Mouse (Mus musculus) bone marrow, adult 2 months (tissue): ENCODE results near the gene Rp9. TPM values are rescaled to one million over a fixed set of nuclear protein-coding genes. Genes with fewer than 3 reads are reported as not detected.
A peak's percentile ranks its signal among the peaks of the same experiment; 100 is the strongest.

Experiments
- H3K27ac ChIP-seq: fragments of 200-500 bp; 2 replicates; pipeline ENCODE4 v1.5.1; 2012; ENCODE audit warnings: low read depth, mild to moderate bottlenecking, control low read depth, inconsistent platforms, low read length; ENCODE audit not compliant: control insufficient read depth, poor library complexity, insufficient read depth
- H3K4me1 ChIP-seq: fragments of 200-500 bp; 2 replicates; pipeline ENCODE4 v1.6.1; 2011; ENCODE audit warnings: low read length; ENCODE audit not compliant: control insufficient read depth, insufficient read depth
- H3K4me3 ChIP-seq: fragments of 200-500 bp; replicated peaks from 2 replicates; pipeline ENCODE3; 2011; ENCODE audit warnings: mild to moderate bottlenecking, low read depth, low read length, control low read depth; ENCODE audit not compliant: control insufficient read depth
- CTCF ChIP-seq: fragments of 200-500 bp; IDR thresholded peaks from 2 replicates; pipeline ENCODE4 v1.5.1; 2011; ENCODE audit warnings: low read length, control low read depth; ENCODE audit not compliant: control insufficient read depth, insufficient read depth
- POLR2A ChIP-seq: fragments of 200-500 bp; IDR thresholded peaks from 2 replicates; pipeline ENCODE4 v1.6.1; 2011; ENCODE audit warnings: low read depth, mild to moderate bottlenecking, control low read depth, low read length, borderline replicate concordance; ENCODE audit not compliant: control insufficient read depth
- WGBS: fragments of 180-500 bp; shearing (Covaris S2); methylation state at CpG from one replicate; pipeline ENCODE4 v1.1.7; 2018; 5-methylcytosine and 5-hydroxymethylcytosine counted together
- polyA plus RNA-seq: library from polyadenylated mRNA; stranded (reverse); fragments of >200 nt; gene quantifications from 2 replicates; pipeline ENCODE4 v1.2.4, GENCODE M21; 2011; ENCODE audit warnings: low replicate concordance; ENCODE audit not compliant: missing spikeins, insufficient read depth, insufficient read length

The Rp9 gene
- polyA plus RNA-seq, 1 experiment = 64.8 TPM

GRCm38 (mm10) chr9:22433221-22433620, 36.3 kb downstream of the Rp9 start:
- TF ChIP-seq CTCF (no peak), POLR2A (no peak)
- 88% methylated on average over 2 of the region's 2 CpGs for WGBS
- no peak overlapping the region for H3K4me3 ChIP-seq

GRCm38 (mm10) chr9:22430315-22430840, 39.2 kb downstream of the Rp9 start:
- no peak for TF ChIP-seq POLR2A
- no peak for TF ChIP-seq CTCF
- H3K4me1 ChIP-seq = peaks cover 3% of the 10 kb centered on the region; the same call in 1 of the 2 replicates
- H3K27ac ChIP-seq = no peak overlapping the region; the same call in 1 of the 2 replicates
- H3K4me3 ChIP-seq = no peak overlapping the region
- WGBS = 9% methylated on average over 5 of the region's 5 CpGs

More at GRCm38 (mm10) chr9:22433221-22433620, 36.3 kb downstream of the Rp9 start:
- H3K4me1 ChIP-seq = peaks cover 3% of the 10 kb centered on the region; the same call in 1 of the 2 replicates
- H3K27ac ChIP-seq = no peak overlapping the region

GRCm38 (mm10) chr9:22429533-22430241, 39.9 kb downstream of the Rp9 start:
- WGBS = 26% methylated on average over 15 of the region's 15 CpGs
- H3K27ac ChIP-seq = no peak overlapping the region
- no peak for TF ChIP-seq POLR2A
- no peak for TF ChIP-seq CTCF
- peaks cover 3% of the 10 kb centered on the region; the same call in 1 of the 2 replicates for H3K4me1 ChIP-seq
- peak overlapping the region; percentile 3 for H3K4me3 ChIP-seq

- 72% methylated on average over 14 of the region's 14 CpGs for WGBS
- peaks cover 3% of the 10 kb centered on the region; the same call in 1 of the 2 replicates for H3K4me1 ChIP-seq
- TF ChIP-seq POLR2A (no peak), CTCF (no peak)
These were observed 40.7 kb downstream of the Rp9 start for GRCm38 (mm10) chr9:22428666-22429410.

GRCm38 (mm10) chr9:22428028-22428665, 41.4 kb downstream of the Rp9 start:
- 62% methylated on average over 3 of the region's 4 CpGs for WGBS

More at GRCm38 (mm10) chr9:22428666-22429410, 40.7 kb downstream of the Rp9 start:
- Histone ChIP-seq H3K4me3 (no peak overlapping the region), H3K27ac (no peak overlapping the region)

DNA sequence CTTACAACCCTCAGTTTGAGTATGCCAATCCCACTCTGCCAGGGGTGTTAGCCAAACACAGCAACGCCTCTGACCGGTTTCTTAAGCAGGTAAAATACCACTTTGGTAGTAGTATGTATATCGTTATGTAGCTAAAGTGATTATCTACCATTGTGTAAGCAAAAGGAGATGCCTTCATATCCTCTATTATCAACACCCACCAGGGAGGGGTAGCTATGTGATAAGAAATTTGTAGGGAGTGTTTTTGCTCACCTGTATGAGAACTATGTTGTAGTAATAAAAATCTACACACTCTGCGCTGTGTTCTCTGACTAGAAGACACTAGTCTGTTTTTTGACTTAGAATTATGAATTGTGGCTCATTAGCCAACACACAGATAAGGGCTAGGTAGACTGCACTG, 44.8 kb downstream of the Rp9 start:
- Histone ChIP-seq H3K4me1 (peaks cover under 1% of the 10 kb centered on the region; the same call in 1 of the 2 replicates), H3K27ac (no peak overlapping the region), H3K4me3 (no peak overlapping the region)
- 85% methylated on average over 4 of the region's 4 CpGs for WGBS
- no peak for TF ChIP-seq POLR2A

More at GRCm38 (mm10) chr9:22428028-22428665, 41.4 kb downstream of the Rp9 start:
- no peak overlapping the region for H3K4me3 ChIP-seq
- H3K4me1 ChIP-seq = peaks cover 3% of the 10 kb centered on the region; the same call in 1 of the 2 replicates
- TF ChIP-seq POLR2A = no peak
- TF ChIP-seq CTCF = no peak
- no peak overlapping the region for H3K27ac ChIP-seq

- TF ChIP-seq POLR2A = no peak
- TF ChIP-seq CTCF = no peak
- 66% methylated on average over 10 of the region's 10 CpGs for WGBS
- Histone ChIP-seq H3K4me1 (no peaks in the 10 kb centered on the region; the same call in 1 of the 2 replicates), H3K27ac (no peak overlapping the region), H3K4me3 (no peak overlapping the region)
These were observed 45.3 kb downstream of the Rp9 start for GRCm38 (mm10) chr9:22424196-22424595.
